ENCODE assay signal across 25 mouse cellular contexts in genomic region chr6:40032901-40033300, GRCm38 (mm10).
"Had no signal": no experiment of that assay in that cellular context is flagged by ENCODE, and none has a peak within 500 bp of the region (broad histone marks: within the 10 kb centered on the region; RNA-seq: fewer than 3 reads in every experiment).

No protein-coding gene starts in this region.

- ATAC-seq: forebrain, embryonic 13.5 days; forebrain, embryonic 14.5 days; forebrain, embryonic 15.5 days; forebrain, embryonic 16.5 days; forebrain, postnatal 0 days had no signal

- DNase-seq: cerebellum, adult 9-11 months; cerebellum, postnatal 10 days; cerebellum, postnatal 14 days; cerebellum, postnatal 25 days; cerebellum, postnatal 36 days; embryo, embryonic 11 days; forebrain, postnatal 0 days; gastrocnemius, adult 2 months; gastrocnemius, postnatal 10 days; gastrocnemius, postnatal 14 days; gastrocnemius, postnatal 25 days; gastrocnemius, postnatal 36 days; heart, adult 18-20 months; heart, adult 2 months had no signal

- H3K27me3 ChIP-seq: embryonic facial prominence, embryonic 12.5 days; embryonic facial prominence, embryonic 13.5 days; embryonic facial prominence, embryonic 15.5 days; forebrain, embryonic 12.5 days; forebrain, embryonic 13.5 days; forebrain, embryonic 15.5 days had no signal

- H3K9me3 ChIP-seq: embryonic facial prominence, embryonic 10.5 days; embryonic facial prominence, embryonic 12.5 days; embryonic facial prominence, embryonic 13.5 days; embryonic facial prominence, embryonic 15.5 days; forebrain, embryonic 10.5 days; forebrain, embryonic 12.5 days; forebrain, embryonic 13.5 days; forebrain, embryonic 15.5 days had no signal

- H3K4me2 ChIP-seq: embryonic facial prominence, embryonic 12.5 days; embryonic facial prominence, embryonic 13.5 days; embryonic facial prominence, embryonic 15.5 days; forebrain, embryonic 12.5 days; forebrain, embryonic 13.5 days; forebrain, embryonic 15.5 days had no signal

- H3K9ac ChIP-seq: embryonic facial prominence, embryonic 12.5 days; embryonic facial prominence, embryonic 13.5 days; embryonic facial prominence, embryonic 15.5 days; forebrain, embryonic 12.5 days; forebrain, embryonic 13.5 days; forebrain, embryonic 15.5 days; forebrain, postnatal 0 days had no signal

- H3K4me1 ChIP-seq: embryonic facial prominence, embryonic 10.5 days; embryonic facial prominence, embryonic 12.5 days; embryonic facial prominence, embryonic 13.5 days; embryonic facial prominence, embryonic 15.5 days; forebrain, embryonic 12.5 days; forebrain, embryonic 13.5 days; forebrain, embryonic 15.5 days had no signal

- H3K4me3 ChIP-seq: embryonic facial prominence, embryonic 10.5 days; embryonic facial prominence, embryonic 12.5 days; embryonic facial prominence, embryonic 13.5 days; embryonic facial prominence, embryonic 15.5 days; erythroblast, embryonic 14.5 days; forebrain, embryonic 10.5 days; forebrain, embryonic 12.5 days; forebrain, embryonic 13.5 days; forebrain, embryonic 15.5 days; gastrocnemius, adult 2 months; heart, adult 2 months had no signal

- H3K36me3 ChIP-seq: embryonic facial prominence, embryonic 10.5 days; embryonic facial prominence, embryonic 12.5 days; embryonic facial prominence, embryonic 13.5 days; embryonic facial prominence, embryonic 15.5 days; forebrain, embryonic 10.5 days; forebrain, embryonic 12.5 days; forebrain, embryonic 15.5 days had no signal

- H3K27ac ChIP-seq: embryonic facial prominence, embryonic 10.5 days; embryonic facial prominence, embryonic 12.5 days; embryonic facial prominence, embryonic 13.5 days; embryonic facial prominence, embryonic 15.5 days; forebrain, embryonic 10.5 days; forebrain, embryonic 12.5 days; forebrain, embryonic 13.5 days; forebrain, embryonic 15.5 days; gastrocnemius, adult 2 months; heart, adult 2 months had no signal
